Mouse (Mus musculus) lung, postnatal 0 days (tissue): Measurements from ENCODE around the gene Pou2f2.

ENCODE experiments used
- CTCF ChIP-seq: IDR thresholded peaks from 2 replicates; pipeline ENCODE4 v1.5.1; 2016; ENCODE audit warnings: antibody characterized with exemption, mild to moderate bottlenecking
- EP300 ChIP-seq: IDR thresholded peaks from 2 replicates; pipeline ENCODE4 v1.6.1; 2016; ENCODE audit warnings: antibody characterized with exemption, mild to moderate bottlenecking, control low read depth

- TF ChIP-seq CTCF (no peak), EP300 (no peak)
Measured at GRCm38 (mm10) chr7:25087256-25087912, 92.1 kb downstream of the Pou2f2 start.
